Mouse (Mus musculus) midbrain, postnatal 0 days (tissue): ENCODE measurements at regions not wholly inside any gene's neighbourhood (a gene's known extent, or its start where the extent isn't known, plus 50 kb on each side); places are given as distances from the start of the nearest gene placed in this dataset.

Experiments
- ATAC-seq: fragments of 200-750 bp; cut with Nextera tagmentation; 2 replicates; pipeline ENCODE4 v1.8.0; 2017; ENCODE audit warnings: moderate number of reproducible peaks, mild to moderate bottlenecking, moderate TSS enrichment, moderate library complexity; ENCODE audit not compliant: low FRiP score
- DNase-seq: peaks from one replicate; pipeline ENCODE4 v3.0.0-alpha.2; 2015; ENCODE audit warnings: low spot score
- H3K27ac ChIP-seq: fragments of 300-500 bp; sonication (generic); 2 replicates; pipeline ENCODE4 v1.5.1; 2014; ENCODE audit warnings: low read depth, mild to moderate bottlenecking, low read length, mixed read lengths
- H3K27me3 ChIP-seq: fragments of 300-500 bp; sonication (generic); 2 replicates; pipeline ENCODE4 v1.6.1; 2014; ENCODE audit warnings: low read length, control low read depth, mixed read lengths; ENCODE audit not compliant: insufficient read depth
- H3K36me3 ChIP-seq: fragments of 300-500 bp; sonication (generic); 2 replicates; pipeline ENCODE4 v1.6.1; 2014; ENCODE audit warnings: low read length, control low read depth, mixed read lengths; ENCODE audit not compliant: insufficient read depth
- H3K4me1 ChIP-seq: fragments of 300-500 bp; sonication (generic); 2 replicates; pipeline ENCODE4 v1.6.1; 2014; ENCODE audit warnings: mild to moderate bottlenecking, control low read depth, antibody characterized with exemption, low read length, mixed read lengths; ENCODE audit not compliant: insufficient read depth
- H3K4me2 ChIP-seq: fragments of 300-500 bp; sonication (generic); 2 replicates; pipeline ENCODE4 v1.6.1; 2014; ENCODE audit warnings: low read depth, mild to moderate bottlenecking, low read length, mixed read lengths; ENCODE audit not compliant: poor library complexity, severe bottlenecking
- H3K4me3 ChIP-seq: fragments of 300-500 bp; sonication (generic); 2 replicates; pipeline ENCODE4 v1.5.1; 2014; ENCODE audit warnings: low read depth, mild to moderate bottlenecking, low read length, moderate library complexity
- H3K9ac ChIP-seq: fragments of 300-500 bp; sonication (generic); replicated peaks from 2 replicates; pipeline ENCODE4 v1.6.1; 2014; ENCODE audit warnings: mild to moderate bottlenecking, low read length, moderate library complexity, mixed read lengths; ENCODE audit not compliant: poor library complexity, severe bottlenecking
- H3K9me3 ChIP-seq: fragments of 300-500 bp; sonication (generic); 2 replicates; pipeline ENCODE4 v1.6.1; 2016; ENCODE audit warnings: low read length, control low read depth
- CTCF ChIP-seq: IDR thresholded peaks from 2 replicates; pipeline ENCODE4 v1.5.1; 2016; ENCODE audit warnings: antibody characterized with exemption, mild to moderate bottlenecking
- WGBS: fragments of 180-500 bp; shearing (Covaris S2); extraction: QIAGEN DNeasy Blood & Tissue Kit; methylation state at CpG from one replicate; pipeline ENCODE4 v1.1.7; 2014; 5-methylcytosine and 5-hydroxymethylcytosine counted together

DNA sequence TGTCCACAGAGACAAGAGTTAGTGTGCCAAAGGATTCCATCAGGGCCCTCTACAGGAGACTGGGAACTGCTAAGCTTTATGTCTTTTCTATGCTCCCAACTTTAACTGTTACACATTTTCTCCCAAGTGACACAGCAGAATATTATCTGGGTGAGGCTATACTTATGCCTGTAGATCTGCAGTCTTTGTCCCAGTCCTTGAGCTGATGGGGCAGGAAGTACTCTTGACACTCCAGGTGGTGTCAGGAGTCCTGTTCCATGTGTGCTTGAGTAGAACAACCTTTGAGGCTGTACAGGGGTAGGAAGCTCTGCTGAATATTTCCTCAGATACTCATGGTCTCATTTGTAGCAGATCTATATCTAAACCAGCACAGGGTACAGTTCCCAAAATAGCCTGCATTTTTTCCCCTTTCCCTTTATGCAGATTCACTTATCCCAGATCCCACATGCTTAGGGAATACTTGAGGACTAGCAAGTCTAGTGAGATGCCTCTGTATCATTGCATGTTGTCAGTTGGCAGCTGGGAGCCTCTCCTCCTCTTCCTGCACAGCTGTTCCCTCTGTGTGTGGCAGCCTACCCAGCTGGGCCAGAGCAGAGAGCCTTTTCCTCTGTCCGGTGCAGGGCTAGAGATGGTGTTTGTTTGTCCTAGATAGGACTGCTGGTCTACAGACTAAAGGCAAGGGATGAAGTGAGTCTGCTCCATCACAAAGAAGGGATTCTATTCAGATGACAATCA is 85.2 kb upstream of the Rgs17 start:
- H3K9ac ChIP-seq = no peak overlapping the region
- no peaks in the 10 kb centered on the region for H3K36me3 ChIP-seq
- no peaks in the 10 kb centered on the region for H3K9me3 ChIP-seq
- H3K27ac ChIP-seq = no peak overlapping the region
- DNase-seq (no peak), ATAC-seq (no peak)
- no peaks in the 10 kb centered on the region for H3K27me3 ChIP-seq
- no peak overlapping the region for H3K4me3 ChIP-seq
- 57% methylated on average over 1 of the region's 1 CpGs for WGBS
- H3K4me2 ChIP-seq = no peak overlapping the region
- H3K4me1 ChIP-seq = no peaks in the 10 kb centered on the region
- TF ChIP-seq CTCF = no peak

DNA sequence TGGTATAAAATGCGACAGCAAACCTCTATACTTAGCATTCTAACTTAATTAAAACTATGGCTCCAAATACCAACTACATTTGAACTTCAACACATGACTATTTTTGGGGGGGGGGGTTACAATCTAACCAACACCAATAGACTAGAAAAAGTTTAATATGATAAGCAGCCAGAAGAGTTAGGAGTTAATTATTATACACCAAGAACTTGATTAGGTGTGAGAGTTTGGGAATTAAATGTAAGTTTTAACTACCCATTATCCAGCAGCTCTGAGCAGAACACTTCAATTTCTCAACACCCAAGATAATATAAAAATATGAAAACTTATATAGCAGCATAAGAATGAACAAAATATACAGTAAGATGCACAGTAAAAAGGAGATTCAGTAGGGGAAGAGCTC is 59.2 kb upstream of the Rgs17 start:
- Histone ChIP-seq H3K9me3 (no peaks in the 10 kb centered on the region), H3K27ac (no peak overlapping the region), H3K4me1 (no peaks in the 10 kb centered on the region), H3K4me2 (no peak overlapping the region), H3K9ac (no peak overlapping the region), H3K36me3 (no peaks in the 10 kb centered on the region), H3K4me3 (no peak overlapping the region), H3K27me3 (no peaks in the 10 kb centered on the region)
- ATAC-seq (no peak), DNase-seq (no peak)
- WGBS = 89% methylated on average over 1 of the region's 1 CpGs
- TF ChIP-seq CTCF = no peak

DNA sequence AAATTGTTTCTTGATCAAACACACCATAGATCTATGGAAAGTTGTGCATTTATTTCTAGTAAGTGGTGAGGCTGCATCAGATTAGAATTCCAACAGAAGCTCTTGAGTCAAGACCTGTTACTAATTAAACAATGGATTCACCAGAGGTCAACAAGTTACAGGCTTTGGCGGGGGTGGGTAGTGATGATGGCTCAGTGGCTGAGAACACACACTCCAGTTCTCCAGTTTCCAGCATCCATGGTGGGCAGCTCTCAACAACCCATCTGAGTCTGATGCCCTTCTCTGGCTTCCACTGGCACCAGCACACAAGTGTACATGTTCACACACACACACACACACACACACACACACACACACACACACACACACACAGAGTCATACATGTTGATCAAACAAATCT is 56.3 kb upstream of the Rgs17 start:
- no peaks in the 10 kb centered on the region for H3K36me3 ChIP-seq
- DNase-seq = no peak
- 71% methylated on average over 1 of the region's 1 CpGs for WGBS
- ATAC-seq = no peak
- H3K9me3 ChIP-seq = no peaks in the 10 kb centered on the region
- H3K4me1 ChIP-seq = no peaks in the 10 kb centered on the region
- no peak overlapping the region for H3K9ac ChIP-seq
- H3K27me3 ChIP-seq = no peaks in the 10 kb centered on the region
- no peak overlapping the region for H3K4me2 ChIP-seq
- no peak overlapping the region for H3K4me3 ChIP-seq
- no peak overlapping the region for H3K27ac ChIP-seq
- no peak for TF ChIP-seq CTCF
